Mouse (Mus musculus) ES-Bruce4 (cell line): ENCODE data around the gene Zfp871.

Experiments
- CTCF ChIP-seq: IDR thresholded peaks from one replicate; pipeline ENCODE4 v1.8.1; 2011; ENCODE audit warnings: low read depth, low read length
- POLR2A ChIP-seq: IDR thresholded peaks from one replicate; pipeline ENCODE4 v1.8.1; 2011; ENCODE audit warnings: low read length; ENCODE audit not compliant: insufficient read depth

GRCm38 (mm10) chr17:32722771-32723170 lies 65.3 kb downstream of the Zfp871 start:
- TF ChIP-seq POLR2A (no peak), CTCF (no peak)
